Mouse (Mus musculus) hindbrain, embryonic 11.5 days (tissue): Measurements from ENCODE around the gene Abcg5. TPM values are rescaled to one million over a fixed set of nuclear protein-coding genes. Genes with fewer than 3 reads are reported as not detected.

Experiments used
- ATAC-seq: fragments of 200-750 bp; cut with Nextera tagmentation; 2 replicates; pipeline ENCODE4 v1.8.0; 2017; ENCODE audit warnings: mild to moderate bottlenecking, moderate TSS enrichment, moderate library complexity; ENCODE audit not compliant: low FRiP score
- DNase-seq: peaks from one replicate; pipeline ENCODE4 v3.0.0-alpha.2; 2015; ENCODE audit warnings: low spot score
- H3K27ac ChIP-seq: fragments of 300-500 bp; sonication (generic); 2 replicates; pipeline ENCODE4 v1.5.1; 2014; ENCODE audit warnings: mild to moderate bottlenecking, low read depth, low read length
- H3K27me3 ChIP-seq: fragments of 300-500 bp; sonication (generic); 2 replicates; pipeline ENCODE4 v1.6.1; 2014; ENCODE audit warnings: mild to moderate bottlenecking, low read length, moderate library complexity, mixed read lengths; ENCODE audit not compliant: control insufficient read depth, insufficient read depth
- H3K36me3 ChIP-seq: fragments of 300-500 bp; sonication (generic); 2 replicates; pipeline ENCODE4 v1.6.1; 2014; ENCODE audit warnings: mild to moderate bottlenecking, low read length, moderate library complexity, mixed read lengths; ENCODE audit not compliant: control insufficient read depth, insufficient read depth
- H3K4me1 ChIP-seq: fragments of 300-500 bp; sonication (generic); replicated peaks from 2 replicates; pipeline ENCODE4 v1.6.1; 2014; ENCODE audit warnings: low read length, mixed read lengths; ENCODE audit not compliant: control insufficient read depth, insufficient read depth
- H3K4me2 ChIP-seq: fragments of 300-500 bp; sonication (generic); replicated peaks from 2 replicates; pipeline ENCODE4 v1.6.1; 2014; ENCODE audit warnings: mild to moderate bottlenecking, low read depth, low read length
- H3K4me3 ChIP-seq: fragments of 300-500 bp; sonication (generic); 2 replicates; pipeline ENCODE4 v1.5.1; 2014; ENCODE audit warnings: low read depth, low read length
- H3K9ac ChIP-seq: fragments of 300-500 bp; sonication (generic); 2 replicates; pipeline ENCODE4 v1.6.1; 2014; ENCODE audit warnings: low read depth, low read length
- H3K9me3 ChIP-seq: fragments of 300-500 bp; sonication (generic); 2 replicates; pipeline ENCODE4 v1.6.1; 2016; ENCODE audit warnings: low read length; ENCODE audit not compliant: control insufficient read depth
- WGBS: fragments of 180-500 bp; shearing (Covaris S2); extraction: QIAGEN DNeasy Blood & Tissue Kit; methylation state at CpG from one replicate; pipeline ENCODE4 v1.1.7; 2014; 5-methylcytosine and 5-hydroxymethylcytosine counted together
- polyA plus RNA-seq: library from polyadenylated mRNA; unstranded; fragments of >200 nt; fragmentation: Nextera tagmentation; extraction: Ambion mirVana; gene quantifications from 2 replicates; pipeline ENCODE4 v1.2.1, GENCODE M21; 2014

Gene Abcg5
- polyA plus RNA-seq, 1 experiment from 2014 or later = 2.2 TPM

DNA sequence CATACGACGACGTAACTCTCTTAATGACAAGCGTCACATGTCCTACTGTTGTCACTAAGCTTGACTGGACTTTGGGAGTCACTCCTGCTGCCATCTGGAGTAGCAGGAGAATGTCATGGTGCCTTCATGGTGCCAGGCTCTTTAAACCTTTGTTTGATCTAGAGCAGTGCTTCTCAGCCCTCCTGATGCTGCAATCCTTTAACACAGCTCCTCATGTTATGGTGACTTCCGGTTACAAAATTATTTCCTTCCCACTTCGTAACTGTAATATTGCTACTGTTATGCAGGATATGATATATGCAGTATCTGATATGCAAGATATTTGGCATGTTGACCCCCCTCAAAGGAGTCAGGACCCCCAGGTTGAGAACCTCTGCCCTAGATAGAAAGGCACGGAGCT lies 63.7 kb downstream of the Abcg5 start:
- H3K36me3 ChIP-seq = no peaks in the 10 kb centered on the region
- 81% methylated on average over 7 of the region's 7 CpGs for WGBS
- ATAC-seq = no peak
- no peak for DNase-seq
- H3K4me2 ChIP-seq = no peak overlapping the region
- no peaks in the 10 kb centered on the region for H3K9me3 ChIP-seq
- H3K4me3 ChIP-seq = no peak overlapping the region
- no peaks in the 10 kb centered on the region for H3K4me1 ChIP-seq
- no peaks in the 10 kb centered on the region for H3K27me3 ChIP-seq
- H3K27ac ChIP-seq = no peak overlapping the region
- no peak overlapping the region for H3K9ac ChIP-seq

DNA sequence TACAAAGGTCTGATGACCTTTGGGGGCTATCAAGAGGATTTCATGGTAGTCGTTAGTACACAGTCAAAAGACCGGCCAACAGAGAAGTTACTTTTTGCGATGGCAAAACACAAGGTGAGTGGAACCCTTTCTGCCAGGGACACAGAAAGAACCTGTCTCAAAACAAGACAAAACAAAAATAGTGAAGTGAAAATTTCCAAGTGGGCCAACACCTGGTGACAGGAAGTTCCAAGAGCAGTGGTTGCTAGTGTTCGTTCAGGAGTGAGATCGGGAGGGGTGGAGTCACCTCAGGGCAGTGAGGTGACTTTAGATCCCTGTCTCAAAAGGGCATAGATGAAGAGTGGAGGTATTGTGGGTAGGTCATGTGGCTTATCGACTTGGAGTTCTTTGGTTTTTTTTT lies 64.9 kb downstream of the Abcg5 start:
- H3K36me3 ChIP-seq = no peaks in the 10 kb centered on the region
- no peak overlapping the region for H3K27ac ChIP-seq
- no peaks in the 10 kb centered on the region for H3K4me1 ChIP-seq
- no peaks in the 10 kb centered on the region for H3K9me3 ChIP-seq
- H3K27me3 ChIP-seq = no peaks in the 10 kb centered on the region
- DNase-seq (no peak), ATAC-seq (no peak)
- whole genome bisulfite sequencing = 93% methylated on average over 6 of the region's 6 CpGs
- H3K9ac ChIP-seq = no peak overlapping the region
- H3K4me2 ChIP-seq = no peak overlapping the region
- H3K4me3 ChIP-seq = no peak overlapping the region

DNA sequence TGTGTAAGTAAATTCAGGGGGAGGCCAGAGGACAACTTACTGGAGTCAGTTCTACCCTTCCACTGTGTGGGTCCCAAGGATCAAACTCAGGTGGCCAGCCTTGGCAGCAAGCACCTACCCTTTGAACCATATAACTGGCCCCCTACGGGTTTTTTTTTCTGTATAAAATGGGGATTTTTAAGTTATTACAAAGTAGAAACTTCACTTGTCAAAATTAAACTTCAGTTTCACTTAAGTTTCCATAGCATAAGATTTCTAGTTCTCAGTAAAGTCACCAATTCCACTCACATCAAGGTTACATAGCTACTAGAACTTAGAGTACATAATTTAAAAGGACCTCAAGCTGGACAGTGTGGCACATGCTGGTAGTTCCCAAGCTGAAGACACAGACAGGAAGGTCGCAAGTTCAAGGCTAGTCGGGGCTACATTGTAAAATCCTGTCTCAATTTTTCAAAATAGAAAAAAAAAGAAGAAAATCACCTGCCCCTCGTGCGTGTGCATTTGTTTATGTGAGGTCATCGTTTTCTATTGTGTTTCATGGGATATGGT lies 66.2 kb downstream of the Abcg5 start:
- 87% methylated on average over 6 of the region's 6 CpGs for WGBS
- H3K27ac ChIP-seq = no peak overlapping the region
- no peak overlapping the region for H3K4me2 ChIP-seq
- H3K4me3 ChIP-seq = no peak overlapping the region
- no peaks in the 10 kb centered on the region for H3K36me3 ChIP-seq
- DNase-seq (no peak), ATAC-seq (no peak)
- no peaks in the 10 kb centered on the region for H3K27me3 ChIP-seq
- H3K4me1 ChIP-seq = no peaks in the 10 kb centered on the region
- no peaks in the 10 kb centered on the region for H3K9me3 ChIP-seq
- no peak overlapping the region for H3K9ac ChIP-seq

DNA sequence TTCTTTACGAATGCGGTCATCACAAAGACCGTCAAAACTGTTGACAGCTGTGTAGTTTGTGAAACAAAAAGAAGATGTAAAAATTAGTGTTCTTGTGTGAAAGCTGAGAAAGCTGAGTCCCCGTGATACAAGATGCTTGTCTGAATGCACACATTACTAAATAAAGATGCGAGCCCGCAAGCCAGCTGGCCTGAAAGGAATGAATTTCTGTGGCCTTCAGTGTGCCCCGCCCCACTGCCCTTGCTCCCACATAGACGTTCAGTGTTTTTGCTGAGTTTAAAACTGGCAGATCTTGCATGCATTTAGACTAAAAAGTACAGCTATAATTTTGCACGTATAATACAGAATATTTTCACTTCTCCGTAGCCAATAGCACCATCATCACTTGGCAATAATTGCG lies 67.0 kb downstream of the Abcg5 start:
- ATAC-seq = no peak

DNA sequence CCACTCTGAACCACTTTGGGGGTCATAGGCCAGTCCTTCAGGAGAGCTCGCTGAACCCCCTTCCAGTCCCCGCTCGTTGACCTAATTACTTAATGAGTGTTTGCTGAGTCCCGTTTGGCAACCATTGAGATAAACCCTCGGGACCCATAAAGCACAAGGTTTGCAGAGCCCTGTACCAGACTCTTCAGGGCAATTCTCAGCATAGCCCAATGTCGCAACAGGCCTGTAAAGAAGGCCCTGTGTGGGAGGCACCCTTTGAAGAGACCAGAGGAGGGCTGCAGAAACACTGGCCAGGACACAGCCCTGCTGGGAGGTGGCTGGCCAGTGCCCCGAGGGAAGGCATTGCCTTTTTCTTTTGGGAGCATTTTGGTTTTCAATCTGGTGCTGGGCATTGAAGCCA lies 70.8 kb downstream of the Abcg5 start:
- DNase-seq = no peak
- Histone ChIP-seq H3K4me1 (no peaks in the 10 kb centered on the region), H3K36me3 (no peaks in the 10 kb centered on the region), H3K27ac (no peak overlapping the region), H3K9me3 (no peaks in the 10 kb centered on the region), H3K27me3 (no peaks in the 10 kb centered on the region), H3K9ac (no peak overlapping the region), H3K4me2 (no peak overlapping the region), H3K4me3 (no peak overlapping the region)
- 83% methylated on average over 7 of the region's 7 CpGs for WGBS
- no peak for ATAC-seq

More for the DNA sequence above, 67.0 kb downstream of the Abcg5 start:
- no peaks in the 10 kb centered on the region for H3K4me1 ChIP-seq
- no peak for DNase-seq
- 90% methylated on average over 11 of the region's 11 CpGs for WGBS
- H3K27ac ChIP-seq = no peak overlapping the region
- H3K9ac ChIP-seq = no peak overlapping the region
- H3K36me3 ChIP-seq = no peaks in the 10 kb centered on the region
- no peak overlapping the region for H3K4me2 ChIP-seq
- no peak overlapping the region for H3K4me3 ChIP-seq
- H3K27me3 ChIP-seq = no peaks in the 10 kb centered on the region
- H3K9me3 ChIP-seq = no peaks in the 10 kb centered on the region

DNA sequence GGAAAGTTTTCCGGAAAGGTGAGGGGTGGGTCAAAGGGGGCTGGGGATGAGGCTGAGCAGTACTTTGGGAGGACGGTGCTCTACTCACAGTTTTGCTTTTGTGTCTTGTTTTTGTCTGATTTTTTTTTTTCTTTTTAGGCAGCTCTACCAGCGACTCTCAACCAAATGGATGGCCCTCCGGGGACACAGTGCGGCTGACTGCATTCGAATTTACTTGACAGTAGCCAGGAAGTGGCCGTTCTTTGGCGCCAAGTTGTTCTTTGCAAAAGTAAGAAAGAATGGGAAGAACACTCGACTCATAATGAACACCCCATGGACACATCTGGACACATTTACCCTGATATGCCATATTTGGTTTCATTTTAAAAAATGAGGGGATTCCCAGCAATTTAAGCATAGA lies 71.3 kb downstream of the Abcg5 start:
- WGBS = 81% methylated on average over 9 of the region's 9 CpGs

DNA sequence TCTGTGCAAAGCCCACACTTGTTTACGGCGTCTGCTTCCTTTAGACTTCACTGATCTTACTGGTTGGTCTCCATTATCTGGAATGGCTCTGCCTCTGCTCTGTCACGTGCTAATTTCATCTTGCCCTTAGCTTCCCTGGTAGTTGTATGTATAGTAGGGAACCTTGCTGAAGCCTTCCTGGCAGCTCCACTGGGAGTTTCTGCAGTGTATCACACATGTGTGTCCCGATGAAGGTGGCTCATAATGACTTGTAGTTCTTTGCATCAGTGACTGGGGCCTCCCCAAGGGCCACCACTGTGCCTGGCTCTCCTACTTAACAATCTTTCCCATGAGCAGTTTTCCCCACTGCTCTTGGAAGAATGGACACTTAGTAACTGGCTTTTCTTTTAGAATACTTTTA lies 74.2 kb downstream of the Abcg5 start:
- no peak for ATAC-seq
- Histone ChIP-seq H3K4me3 (no peak overlapping the region), H3K36me3 (no peaks in the 10 kb centered on the region), H3K4me1 (no peaks in the 10 kb centered on the region), H3K27me3 (no peaks in the 10 kb centered on the region), H3K4me2 (no peak overlapping the region), H3K9ac (no peak overlapping the region), H3K27ac (no peak overlapping the region), H3K9me3 (no peaks in the 10 kb centered on the region)
- no peak for DNase-seq
- whole genome bisulfite sequencing = 83% methylated on average over 4 of the region's 4 CpGs

More for the DNA sequence above, 71.3 kb downstream of the Abcg5 start:
- H3K4me2 ChIP-seq = no peak overlapping the region
- ATAC-seq = no peak
- no peak overlapping the region for H3K9ac ChIP-seq
- H3K4me1 ChIP-seq = no peaks in the 10 kb centered on the region
- no peak overlapping the region for H3K27ac ChIP-seq
- H3K9me3 ChIP-seq = no peaks in the 10 kb centered on the region
- no peaks in the 10 kb centered on the region for H3K36me3 ChIP-seq
- H3K27me3 ChIP-seq = no peaks in the 10 kb centered on the region
- H3K4me3 ChIP-seq = no peak overlapping the region
- no peak for DNase-seq

Other genes starting within 250 kb of the Abcg5 start
- gene Thada, start 216.8 kb downstream of the Abcg5 start, polyA plus RNA-seq = 7.9 and 13.1 TPM in 2 replicates
- gene Plekhh2, start 171.1 kb downstream of the Abcg5 start, polyA plus RNA-seq = 2.3 and 3.4 TPM in 2 replicates
- gene Dync2li1, start 56.5 kb downstream of the Abcg5 start, polyA plus RNA-seq = 36.0 and 38.2 TPM in 2 replicates
- 0.28 and 0.42 TPM in 2 replicates for gene Abcg8, start 6.7 kb downstream of the Abcg5 start, polyA plus RNA-seq
- 50.8 and 53.2 TPM in 2 replicates for gene Lrpprc, start 107.8 kb upstream of the Abcg5 start, polyA plus RNA-seq